Mouse (Mus musculus) forebrain, embryonic 14.5 days (tissue): ENCODE results near the gene Parp2. TPM values are rescaled to one million over a fixed set of nuclear protein-coding genes. Genes with fewer than 3 reads are reported as not detected.

Experiments used
- ATAC-seq: fragments of 200-750 bp; cut with Nextera tagmentation; 2 replicates; pipeline ENCODE4 v1.8.0; 2017; ENCODE audit warnings: mild to moderate bottlenecking, moderate library complexity
- DNase-seq: peaks from one replicate; pipeline ENCODE4 v3.0.0-alpha.2; 2015; ENCODE audit warnings: low spot score
- H3K27ac ChIP-seq: fragments of 300-500 bp; sonication (generic); 2 replicates; pipeline ENCODE4 v1.5.1; 2014; ENCODE audit warnings: low read depth, mild to moderate bottlenecking, control low read depth, low read length, moderate library complexity
- H3K27me3 ChIP-seq: fragments of 300-500 bp; sonication (generic); replicated peaks from 2 replicates; pipeline ENCODE4 v1.6.1; 2014; ENCODE audit warnings: low read length, control low read depth, mixed read lengths; ENCODE audit not compliant: control insufficient read depth, insufficient read depth
- H3K36me3 ChIP-seq: fragments of 300-500 bp; sonication (generic); 2 replicates; pipeline ENCODE4 v1.6.1; 2014; ENCODE audit warnings: low read length, control low read depth; ENCODE audit not compliant: control insufficient read depth, insufficient read depth
- H3K4me1 ChIP-seq: fragments of 300-500 bp; sonication (generic); 2 replicates; pipeline ENCODE4 v1.6.1; 2014; ENCODE audit warnings: antibody characterized with exemption, low read length, control low read depth; ENCODE audit not compliant: control insufficient read depth, insufficient read depth
- H3K4me2 ChIP-seq: fragments of 300-500 bp; sonication (generic); 2 replicates; pipeline ENCODE4 v1.6.1; 2014; ENCODE audit warnings: mild to moderate bottlenecking, control low read depth, low read length
- H3K4me3 ChIP-seq: fragments of 300-500 bp; sonication (generic); 2 replicates; pipeline ENCODE4 v1.5.1; 2014; ENCODE audit warnings: low read depth, low read length, control low read depth
- H3K9ac ChIP-seq: fragments of 300-500 bp; sonication (generic); 2 replicates; pipeline ENCODE4 v1.6.1; 2014; ENCODE audit warnings: mild to moderate bottlenecking, low read length, control low read depth, moderate library complexity
- H3K9me3 ChIP-seq: fragments of 300-500 bp; sonication (generic); replicated peaks from 2 replicates; pipeline ENCODE4 v1.6.1; 2016; ENCODE audit warnings: low read length, control low read depth, mixed read lengths; ENCODE audit not compliant: control insufficient read depth
- WGBS: fragments of 180-500 bp; shearing (Covaris S2); extraction: QIAGEN DNeasy Blood & Tissue Kit; methylation state at CpG from one replicate; pipeline ENCODE4 v1.1.7; 2014; 5-methylcytosine and 5-hydroxymethylcytosine counted together
- polyA plus RNA-seq: library from polyadenylated mRNA; unstranded; fragments of >200 nt; fragmentation: Nextera tagmentation; extraction: Ambion mirVana; gene quantifications from 2 replicates; pipeline ENCODE4 v1.2.1, GENCODE M21; 2014

Parp2 gene
- 58.7 and 60.9 TPM in 2 replicates for polyA plus RNA-seq

DNA sequence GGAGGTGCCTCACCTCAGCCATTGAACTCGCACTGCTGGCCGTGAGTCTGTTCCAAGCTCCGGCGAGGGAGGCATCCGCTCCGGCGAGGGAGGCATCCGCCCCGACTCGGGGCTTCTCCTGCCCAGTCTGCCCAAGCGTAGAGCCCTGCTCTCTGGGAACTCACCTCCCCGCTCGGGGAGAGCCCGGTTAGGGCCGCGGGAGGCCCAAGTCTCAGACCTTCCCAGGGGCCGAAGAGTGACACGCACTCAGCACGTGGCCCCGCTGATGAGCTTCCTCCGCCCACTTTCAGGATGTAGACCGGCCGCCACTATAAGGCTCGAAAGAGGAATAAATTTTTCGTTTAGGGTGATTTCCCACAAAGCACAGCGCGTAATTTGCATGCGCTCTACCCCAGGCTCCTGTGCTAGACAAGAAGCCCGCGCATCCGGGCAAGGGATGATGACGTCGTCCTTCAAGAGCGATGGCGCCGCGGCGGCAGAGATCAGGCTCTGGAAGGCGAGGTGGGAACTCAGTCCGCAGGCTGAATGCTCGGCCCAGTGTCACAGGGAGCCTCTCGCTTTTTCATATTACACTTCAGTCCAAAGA lies at the start of gene Parp2, which contains the start of gene Ccnb1ip1:
Parp2 (plus strand) TSS at position 355 of the 586 bp plus-strand sequence.
Ccnb1ip1 (minus strand) TSS at position 246 of the 586 bp plus-strand sequence.
- ATAC-seq (peak; percentile 97), DNase-seq (peak; percentile 99)
- H3K9me3 ChIP-seq: no peaks in the 10 kb centered on the region
- peak within 1 kb of the TSS; percentile 42 for H3K4me3 ChIP-seq
- H3K27ac ChIP-seq: peak within 1 kb of the TSS; percentile 90
- WGBS: under 1% methylated on average over 42 of the region's 42 CpGs
- 0 out of 2 replicates have a peak, but pooled peaks cover 4% of the 10 kb centered on the region for H3K4me1 ChIP-seq
- no peaks in the 10 kb centered on the region for H3K27me3 ChIP-seq
- H3K9ac ChIP-seq: peak within 1 kb of the TSS; percentile 74
- peaks cover 15% of the 10 kb centered on the region for H3K36me3 ChIP-seq
- peak within 1 kb of the TSS; percentile 49 for H3K4me2 ChIP-seq

DNA sequence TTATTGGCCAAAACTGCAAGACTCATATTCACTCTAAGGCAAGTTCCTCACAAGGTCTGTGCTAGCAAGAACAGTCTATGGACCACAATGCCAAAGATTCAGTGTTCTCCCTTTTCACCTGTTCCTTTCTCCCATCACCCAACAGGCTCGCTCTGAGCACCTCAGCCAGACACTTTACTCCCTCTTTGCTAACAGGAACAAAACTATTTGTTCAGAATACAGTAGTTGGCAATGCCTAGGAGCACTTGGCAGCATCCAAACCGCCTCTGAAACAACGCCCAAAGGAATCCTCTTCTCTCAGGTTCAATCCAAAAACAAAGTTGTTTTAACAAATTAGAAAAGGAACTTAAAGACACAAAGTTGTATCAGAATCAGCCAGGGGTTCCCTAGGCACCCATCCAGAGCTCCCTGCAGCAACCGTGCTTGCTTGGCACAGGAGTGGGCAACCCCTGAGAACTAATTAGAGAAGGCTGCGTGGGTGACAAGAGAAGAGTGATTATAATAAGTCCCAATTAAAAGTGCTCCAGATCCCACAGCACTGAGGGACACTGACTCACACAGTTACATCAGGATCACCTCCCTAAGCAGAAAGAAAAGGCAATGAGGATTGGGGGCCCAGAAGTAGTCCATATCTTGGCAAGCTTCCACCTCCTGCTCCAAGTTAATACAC lies 49.1 kb upstream of the Parp2 start:
- Histone ChIP-seq H3K4me1 (peaks cover 2% of the 10 kb centered on the region; the same call in 1 of the 2 replicates), H3K9ac (no peak overlapping the region), H3K4me2 (no peak overlapping the region), H3K27me3 (no peaks in the 10 kb centered on the region), H3K9me3 (no peaks in the 10 kb centered on the region), H3K4me3 (no peak overlapping the region), H3K36me3 (peaks cover 5% of the 10 kb centered on the region; the same call in 1 of the 2 replicates), H3K27ac (no peak overlapping the region)
- WGBS: 48% methylated on average over 5 of the region's 5 CpGs
- DNase-seq (peak; percentile 42), ATAC-seq (peak; percentile 70; the same call in 1 of the 2 replicates)

DNA sequence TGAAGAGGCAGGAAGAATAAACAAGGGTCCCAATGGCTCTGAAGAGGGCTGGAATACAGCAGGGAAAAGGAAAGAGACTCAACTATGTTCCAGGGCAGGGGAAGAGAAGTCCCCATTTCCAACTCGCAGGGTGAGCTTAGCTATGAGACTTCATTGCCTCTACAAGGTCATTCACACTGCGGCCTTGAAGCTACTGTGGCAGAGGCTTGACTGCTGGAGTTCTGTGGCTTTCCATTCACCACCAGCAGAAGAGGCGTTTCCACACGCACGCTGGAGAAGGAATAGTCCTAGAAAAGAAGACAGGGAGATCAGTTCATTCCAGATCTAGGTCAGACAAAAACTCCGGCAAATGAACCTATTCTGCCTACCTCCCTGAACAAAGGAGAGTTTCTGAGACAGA lies 41.9 kb upstream of the Parp2 start:
- no peak overlapping the region for H3K27ac ChIP-seq
- WGBS: 93% methylated on average over 6 of the region's 6 CpGs
- no peak overlapping the region for H3K4me2 ChIP-seq
- ATAC-seq (no peak), DNase-seq (no peak)
- H3K9me3 ChIP-seq: no peaks in the 10 kb centered on the region
- no peak overlapping the region for H3K9ac ChIP-seq
- peaks cover 62% of the 10 kb centered on the region for H3K36me3 ChIP-seq
- no peaks in the 10 kb centered on the region for H3K27me3 ChIP-seq
- H3K4me3 ChIP-seq: no peak overlapping the region
- H3K4me1 ChIP-seq: no peaks in the 10 kb centered on the region

DNA sequence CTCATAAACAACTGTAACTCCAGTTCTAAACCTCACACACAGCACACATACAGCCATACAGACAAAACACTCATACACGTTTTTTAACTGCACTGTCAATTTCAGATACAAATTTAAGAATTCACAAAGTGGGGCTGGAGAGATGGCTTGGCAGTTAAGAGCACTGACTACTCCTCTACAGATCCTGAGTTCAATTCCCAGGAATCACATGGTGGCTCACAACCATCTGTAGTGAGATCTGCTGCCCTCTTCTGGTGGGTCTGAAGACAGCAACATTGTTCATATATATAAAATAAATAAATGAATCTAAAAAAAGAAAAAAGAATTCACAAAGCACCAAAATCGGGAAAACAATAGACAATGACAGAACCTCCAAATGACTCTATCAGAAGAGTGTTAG lies 36.3 kb upstream of the Parp2 start:
- H3K4me3 ChIP-seq: no peak overlapping the region
- DNase-seq (peak; percentile 9), ATAC-seq (no peak)
- H3K4me2 ChIP-seq: no peak overlapping the region
- peaks cover 87% of the 10 kb centered on the region for H3K36me3 ChIP-seq
- WGBS: 86% methylated on average over 2 of the region's 2 CpGs
- H3K4me1 ChIP-seq: no peaks in the 10 kb centered on the region
- H3K27me3 ChIP-seq: no peaks in the 10 kb centered on the region
- no peaks in the 10 kb centered on the region for H3K9me3 ChIP-seq
- no peak overlapping the region for H3K27ac ChIP-seq
- H3K9ac ChIP-seq: no peak overlapping the region

DNA sequence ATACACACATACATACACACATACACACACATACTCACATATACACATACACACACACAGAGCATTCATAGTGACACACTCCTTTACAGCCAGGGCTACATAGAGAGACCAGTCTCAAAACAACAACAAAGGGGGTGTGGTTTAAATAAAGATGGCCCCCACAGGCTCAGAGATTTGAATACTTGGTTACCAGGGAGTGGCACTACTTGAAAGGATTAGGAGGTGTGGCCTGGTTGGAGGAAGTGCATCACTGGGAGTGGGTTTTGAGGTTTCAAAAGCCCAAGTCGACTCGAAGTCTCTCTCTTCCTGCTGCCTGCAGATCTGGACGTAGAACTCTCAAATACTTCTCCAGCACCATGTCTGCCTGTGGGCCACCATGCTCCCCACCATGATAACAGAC lies 25.5 kb upstream of the Parp2 start:
- Histone ChIP-seq H3K4me3 (no peak overlapping the region), H3K4me2 (no peak overlapping the region), H3K9ac (no peak overlapping the region), H3K36me3 (peaks cover 32% of the 10 kb centered on the region), H3K4me1 (peaks cover 6% of the 10 kb centered on the region; the same call in 1 of the 2 replicates), H3K27me3 (no peaks in the 10 kb centered on the region), H3K27ac (no peak overlapping the region), H3K9me3 (no peaks in the 10 kb centered on the region)
- ATAC-seq: no peak
- 90% methylated on average over 3 of the region's 3 CpGs for WGBS
- DNase-seq: no peak

DNA sequence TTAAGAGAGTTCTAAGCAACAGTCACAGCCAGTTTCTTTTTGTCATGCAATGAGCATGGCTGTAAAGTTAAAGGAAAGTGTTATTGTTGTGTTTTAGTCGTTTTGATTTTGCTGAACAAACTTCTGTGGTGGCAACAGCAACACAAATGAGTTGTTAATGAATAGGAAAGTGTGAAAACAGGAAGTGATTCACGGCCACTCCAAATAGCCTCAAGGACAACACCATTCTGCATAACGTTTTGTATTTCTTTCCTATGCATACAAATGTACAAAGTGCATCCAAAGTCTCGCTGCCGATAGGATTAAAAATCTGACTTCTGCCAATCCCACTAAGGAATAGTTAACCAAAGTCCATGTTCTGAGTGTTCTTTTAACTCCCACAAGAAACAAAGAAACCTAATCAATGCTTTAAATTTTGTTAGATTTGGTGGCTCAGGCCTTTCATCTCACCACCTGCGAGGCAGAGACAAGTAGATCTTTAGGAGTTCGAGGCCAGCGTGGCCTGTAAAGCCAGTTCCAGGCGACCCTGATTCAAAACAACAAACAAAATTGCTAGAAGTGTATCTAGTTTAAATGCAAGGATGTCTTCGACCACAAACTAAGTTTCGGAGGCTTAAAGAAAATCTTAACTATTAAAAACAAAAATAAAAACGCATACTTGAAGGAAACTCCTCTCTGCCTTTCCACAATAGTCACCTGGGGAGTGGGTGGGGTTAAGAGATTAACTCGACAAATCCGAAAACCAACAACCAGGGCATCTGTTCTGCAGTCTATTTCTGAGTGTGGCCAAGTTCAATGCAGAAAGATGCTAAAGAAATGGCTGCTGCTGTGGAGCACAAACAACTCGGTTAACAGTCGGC lies 23.0 kb upstream of the Parp2 start:
- Histone ChIP-seq H3K27ac (peak overlapping the region; percentile 84), H3K4me1 (peaks cover 6% of the 10 kb centered on the region; the same call in 1 of the 2 replicates), H3K4me2 (peak overlapping the region; percentile 58), H3K27me3 (no peaks in the 10 kb centered on the region), H3K36me3 (peaks cover 19% of the 10 kb centered on the region), H3K9me3 (no peaks in the 10 kb centered on the region), H3K4me3 (peak overlapping the region; percentile 72), H3K9ac (peak overlapping the region; percentile 82)
- ATAC-seq (no peak), DNase-seq (peak; percentile 4)
- WGBS: 22% methylated on average over 16 of the region's 16 CpGs

DNA sequence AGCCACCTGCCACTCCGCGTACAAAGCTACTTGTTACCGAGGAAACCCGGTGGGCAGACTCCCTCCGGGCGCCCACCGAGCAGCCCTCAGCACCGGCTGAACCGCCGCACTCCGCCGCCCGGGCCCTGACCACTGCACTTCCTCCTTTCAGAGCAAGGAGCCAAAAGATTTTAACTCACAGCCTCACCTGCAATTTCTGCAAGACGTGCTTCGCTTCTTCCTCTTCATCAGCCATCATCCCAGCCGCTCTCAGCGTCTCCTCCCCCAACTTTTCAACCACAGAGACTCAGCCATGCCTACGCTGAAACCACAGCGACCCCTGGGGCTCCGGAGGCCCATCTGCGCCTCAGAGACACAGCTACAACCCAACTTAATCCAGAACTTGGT lies 22.4 kb upstream of the Parp2 start, which contains the start of gene Ttc5:
Ttc5 (minus strand) TSS at position 269 of the 387 bp plus-strand sequence.
- ATAC-seq: peak; percentile 97
- DNase-seq: peak; percentile 93
- Histone ChIP-seq H3K27me3 (no peaks in the 10 kb centered on the region), H3K4me1 (peaks cover 6% of the 10 kb centered on the region; the same call in 1 of the 2 replicates), H3K4me2 (peak within 1 kb of the TSS; percentile 58), H3K36me3 (peaks cover 14% of the 10 kb centered on the region), H3K4me3 (peak within 1 kb of the TSS; percentile 72), H3K9ac (peak within 1 kb of the TSS; percentile 82), H3K9me3 (no peaks in the 10 kb centered on the region), H3K27ac (peak within 1 kb of the TSS; percentile 84)
- under 1% methylated on average over 21 of the region's 21 CpGs for WGBS

DNA sequence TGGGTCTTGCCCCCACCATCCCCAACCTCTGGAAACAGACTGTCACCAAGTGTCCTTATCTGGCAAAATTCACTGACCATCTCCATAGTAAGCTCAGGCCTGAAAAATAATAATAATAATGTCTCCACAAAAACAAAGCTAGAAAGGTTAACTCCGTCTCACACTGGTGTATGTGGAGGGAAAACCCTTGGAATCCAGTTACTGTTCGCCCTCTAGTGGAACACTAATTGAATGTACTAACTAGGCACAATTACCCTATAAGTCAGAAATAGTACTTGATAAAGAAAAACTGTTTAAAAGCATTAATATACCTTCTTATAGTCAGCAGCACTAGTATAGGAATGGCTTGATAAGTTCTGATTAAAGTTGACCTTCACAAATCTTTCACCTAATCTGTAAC lies 19.5 kb upstream of the Parp2 start:
- WGBS: 24% methylated on average over 2 of the region's 2 CpGs
- ATAC-seq (no peak), DNase-seq (peak; percentile 56)
- no peak overlapping the region for H3K27ac ChIP-seq
- H3K27me3 ChIP-seq: no peaks in the 10 kb centered on the region
- H3K9me3 ChIP-seq: no peaks in the 10 kb centered on the region
- H3K9ac ChIP-seq: no peak overlapping the region
- H3K4me3 ChIP-seq: no peak overlapping the region
- H3K4me2 ChIP-seq: no peak overlapping the region
- H3K36me3 ChIP-seq: no peaks in the 10 kb centered on the region
- peaks cover 6% of the 10 kb centered on the region; the same call in 1 of the 2 replicates for H3K4me1 ChIP-seq
